Mouse (Mus musculus) myocyte (in vitro differentiated cells): ENCODE measurements at regions not wholly inside any gene's neighbourhood (a gene's known extent, or its start where the extent isn't known, plus 50 kb on each side); places are given as distances from the start of the nearest gene placed in this dataset.

ENCODE experiments used
- CEBPB ChIP-seq: IDR thresholded peaks from 2 replicates; pipeline ENCODE4 v1.6.1; 2011; ENCODE audit warnings: mild to moderate bottlenecking, moderate library complexity; ENCODE audit not compliant: poor library complexity, insufficient read depth, severe bottlenecking
- E2F4 ChIP-seq: IDR thresholded peaks from one replicate; pipeline ENCODE4 v1.6.1; 2011; ENCODE audit warnings: mild to moderate bottlenecking, control low read depth, moderate library complexity; ENCODE audit not compliant: insufficient read depth
- MAX ChIP-seq: IDR thresholded peaks from one replicate; pipeline ENCODE4 v1.6.1; 2011; ENCODE audit warnings: low read depth, mild to moderate bottlenecking, control low read depth
- MYOD1 ChIP-seq, 3 experiments: IDR thresholded peaks; one replicate each; pipeline ENCODE4 v1.6.1; 2011; ENCODE audit warnings: control low read depth in 2 of 3, low read depth in 2 of 3, mild to moderate bottlenecking in 2 of 3, moderate library complexity in 1 of 3; ENCODE audit not compliant: insufficient read length in 2 of 3, control insufficient read depth in 1 of 3
- MYOG ChIP-seq, 3 experiments: IDR thresholded peaks; one replicate each; pipeline ENCODE4 v1.6.1; 2011; ENCODE audit warnings: control low read depth in 2 of 3, low read depth in 2 of 3, mild to moderate bottlenecking in 2 of 3; ENCODE audit not compliant: insufficient read length in 2 of 3, control insufficient read depth in 1 of 3, insufficient read depth in 1 of 3
- POLR2A ChIP-seq: IDR thresholded peaks from one replicate; pipeline ENCODE4 v1.6.1; 2011; ENCODE audit warnings: low read depth, mild to moderate bottlenecking, control low read depth, moderate library complexity; ENCODE audit not compliant: insufficient read length
- POLR2AphosphoS2 ChIP-seq: IDR thresholded peaks from one replicate; pipeline ENCODE4 v1.6.1; 2011; ENCODE audit warnings: low read depth, control low read depth; ENCODE audit not compliant: insufficient read length
- REST ChIP-seq: IDR thresholded peaks from one replicate; pipeline ENCODE4 v1.6.1; 2011; ENCODE audit warnings: mild to moderate bottlenecking, control low read depth, moderate library complexity; ENCODE audit not compliant: insufficient read depth, insufficient read length
- SRF ChIP-seq: IDR thresholded peaks from one replicate; pipeline ENCODE4 v1.6.1; 2011; ENCODE audit warnings: low read depth; ENCODE audit not compliant: control insufficient read depth, insufficient read length
- TCF12 ChIP-seq: IDR thresholded peaks from one replicate; pipeline ENCODE4 v1.6.1; 2011; ENCODE audit warnings: mild to moderate bottlenecking, control low read depth; ENCODE audit not compliant: poor library complexity, insufficient read depth, severe bottlenecking
- TCF3 ChIP-seq: IDR thresholded peaks from one replicate; pipeline ENCODE4 v1.6.1; 2011; ENCODE audit warnings: low read depth, control low read depth; ENCODE audit not compliant: insufficient read length
- USF1 ChIP-seq: IDR thresholded peaks from one replicate; pipeline ENCODE4 v1.6.1; 2011; ENCODE audit warnings: low read depth, mild to moderate bottlenecking, control low read depth, moderate library complexity

GRCm38 (mm10) chr6:31086283-31086682, 127.4 kb upstream of the Klf14 start:
- no peak for TF ChIP-seq POLR2A
- no peak for TF ChIP-seq E2F4
- TF ChIP-seq MAX = no peak
- no peak for TF ChIP-seq POLR2AphosphoS2
- no peak for TF ChIP-seq TCF3
- TF ChIP-seq MYOD1 (IDR thresholded peaks at IDR 0.05; ENCODE audit: control insufficient read depth in 1 of 3, insufficient read length in 2 of 3, low read depth in 2 of 3) = no peak
- TF ChIP-seq CEBPB = no peak
- TF ChIP-seq USF1 = peak; percentile 79
- TF ChIP-seq TCF12 = no peak
- no peak for TF ChIP-seq REST
- TF ChIP-seq MYOG (IDR thresholded peaks at IDR 0.05; ENCODE audit: control insufficient read depth in 1 of 3, insufficient read depth in 1 of 3, insufficient read length in 2 of 3, low read depth in 2 of 3) = no peak
- no peak for TF ChIP-seq SRF
